Mouse (Mus musculus) forebrain, embryonic 12.5 days (tissue): ENCODE results near the gene Rab12. TPM values are rescaled to one million over a fixed set of nuclear protein-coding genes. Genes with fewer than 3 reads are reported as not detected.
"Not testable (repeated sequence)": the region's sequence is repeated elsewhere in the genome, so short reads cannot be mapped to it uniquely, and the experiment has no call there.

ENCODE experiments used
- ATAC-seq: fragments of 200-750 bp; cut with Nextera tagmentation; 2 replicates; pipeline ENCODE4 v1.8.0; 2017; ENCODE audit warnings: moderate TSS enrichment; ENCODE audit not compliant: low FRiP score
- H3K27ac ChIP-seq: fragments of 300-500 bp; sonication (generic); 2 replicates; pipeline ENCODE4 v1.5.1; 2016; ENCODE audit warnings: mild to moderate bottlenecking
- H3K27me3 ChIP-seq: fragments of 300-500 bp; sonication (generic); 2 replicates; pipeline ENCODE4 v1.6.1; 2016; ENCODE audit warnings: mild to moderate bottlenecking
- H3K36me3 ChIP-seq: fragments of 300-500 bp; sonication (generic); replicated peaks from 2 replicates; pipeline ENCODE4 v1.6.1; 2016; ENCODE audit warnings: mild to moderate bottlenecking
- H3K4me1 ChIP-seq: fragments of 300-500 bp; sonication (generic); 2 replicates; pipeline ENCODE4 v1.6.1; 2016
- H3K4me2 ChIP-seq: fragments of 300-500 bp; sonication (generic); 2 replicates; pipeline ENCODE4 v1.6.1; 2016; ENCODE audit warnings: mild to moderate bottlenecking, moderate library complexity
- H3K4me3 ChIP-seq: fragments of 300-500 bp; sonication (generic); replicated peaks from 2 replicates; pipeline ENCODE4 v1.5.1; 2016; ENCODE audit warnings: mild to moderate bottlenecking
- H3K9ac ChIP-seq: fragments of 300-500 bp; sonication (generic); 2 replicates; pipeline ENCODE4 v1.6.1; 2016; ENCODE audit warnings: mild to moderate bottlenecking
- H3K9me3 ChIP-seq: fragments of 300-500 bp; sonication (generic); 2 replicates; pipeline ENCODE4 v1.6.1; 2016
- WGBS: fragments of 180-500 bp; shearing (Covaris S2); methylation state at CpG from one replicate; pipeline ENCODE4 v1.1.7; 2016; 5-methylcytosine and 5-hydroxymethylcytosine counted together
- polyA plus RNA-seq: library from polyadenylated mRNA; unstranded; fragments of >200 nt; fragmentation: Nextera tagmentation; extraction: Ambion mirVana; gene quantifications from 2 replicates; pipeline ENCODE4 v1.2.1, GENCODE M21; 2016

The Rab12 gene
- polyA plus RNA-seq, result 51.6 and 56.5 TPM in 2 replicates

GRCm38 (mm10) chr17:66519554-66520553 is at the start of gene Rab12:
Gene Rab12 (minus strand): TSS chr17:66519729.
- 11% methylated on average over 60 of the region's 71 CpGs for WGBS
- peak within 1 kb of the TSS; percentile 36; the same call in 1 of the 2 replicates for H3K27ac ChIP-seq
- peak within 1 kb of the TSS; percentile 98 for H3K4me3 ChIP-seq
- H3K4me2 ChIP-seq, result peak within 1 kb of the TSS; percentile 72
- 0 out of 2 replicates have a peak, but pooled peaks cover 3% of the 10 kb centered on the region for H3K27me3 ChIP-seq
- ATAC-seq, result peak; percentile 96
- peak within 1 kb of the TSS; percentile 96 for H3K9ac ChIP-seq
- 0 out of 2 replicates have a peak, but pooled peaks cover 4% of the 10 kb centered on the region for H3K36me3 ChIP-seq
- peaks cover 23% of the 10 kb centered on the region for H3K4me1 ChIP-seq
- H3K9me3 ChIP-seq, result no peaks in the 10 kb centered on the region

GRCm38 (mm10) chr17:66564213-66564612 is 44.7 kb upstream of the Rab12 start:
- WGBS, result 80% methylated on average over 7 of the region's 7 CpGs
- H3K27me3 ChIP-seq, result no peaks in the 10 kb centered on the region
- no peak overlapping the region for H3K4me3 ChIP-seq
- no peak overlapping the region for H3K9ac ChIP-seq
- H3K4me1 ChIP-seq, result no peaks in the 10 kb centered on the region
- H3K9me3 ChIP-seq, result no peaks in the 10 kb centered on the region
- no peak overlapping the region for H3K4me2 ChIP-seq
- ATAC-seq, result no peak
- no peak overlapping the region for H3K27ac ChIP-seq
- no peaks in the 10 kb centered on the region for H3K36me3 ChIP-seq

DNA sequence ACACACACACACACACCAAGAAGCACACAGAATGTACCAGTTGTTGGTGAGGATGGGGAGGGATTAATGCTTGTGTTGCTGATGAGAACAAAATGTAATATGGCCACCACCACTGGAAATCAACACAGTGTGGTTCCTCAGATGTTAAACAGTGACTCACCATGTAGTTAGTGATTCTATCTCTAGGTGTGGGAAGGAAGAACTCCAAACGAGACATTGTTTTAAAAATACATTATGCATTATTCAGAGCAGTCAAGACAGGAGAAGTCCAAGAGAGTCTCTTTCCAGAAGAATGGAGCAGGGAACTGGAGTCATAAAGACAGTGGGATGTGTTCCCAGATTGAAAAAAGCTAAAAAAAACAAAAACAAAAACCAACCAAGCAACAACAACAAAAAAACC is 44.0 kb upstream of the Rab12 start:
- 83% methylated on average over 1 of the region's 1 CpGs for WGBS
- Histone ChIP-seq H3K27me3 (no peaks in the 10 kb centered on the region), H3K36me3 (no peaks in the 10 kb centered on the region), H3K9ac (no peak overlapping the region), H3K27ac (no peak overlapping the region), H3K4me2 (no peak overlapping the region), H3K9me3 (no peaks in the 10 kb centered on the region), H3K4me3 (no peak overlapping the region), H3K4me1 (no peaks in the 10 kb centered on the region)
- no peak for ATAC-seq

DNA sequence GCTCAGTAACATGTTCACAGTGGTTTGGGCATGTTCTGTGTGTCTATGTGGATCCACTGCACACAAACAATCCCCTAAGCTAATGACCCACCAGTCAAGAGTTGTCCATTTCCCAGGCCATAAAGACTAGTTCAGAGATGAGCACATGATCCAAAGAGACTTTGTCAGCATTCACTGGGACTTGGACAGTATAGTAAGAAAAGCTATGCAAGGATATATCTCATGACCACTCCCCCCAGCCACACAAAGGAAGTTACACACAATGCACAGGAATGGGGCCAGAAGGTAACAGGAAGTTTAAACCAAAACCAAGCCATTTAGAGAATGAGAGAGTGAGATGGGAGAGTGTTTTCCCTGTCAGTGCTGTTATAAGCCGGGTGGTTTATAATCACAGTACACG is 41.9 kb upstream of the Rab12 start:
- H3K27ac ChIP-seq, result no peak overlapping the region
- no peaks in the 10 kb centered on the region for H3K4me1 ChIP-seq
- no peaks in the 10 kb centered on the region for H3K9me3 ChIP-seq
- H3K4me3 ChIP-seq, result no peak overlapping the region
- no peak overlapping the region for H3K9ac ChIP-seq
- WGBS, result 91% methylated on average over 2 of the region's 2 CpGs
- ATAC-seq, result no peak
- no peak overlapping the region for H3K4me2 ChIP-seq
- no peaks in the 10 kb centered on the region for H3K36me3 ChIP-seq
- H3K27me3 ChIP-seq, result no peaks in the 10 kb centered on the region

DNA sequence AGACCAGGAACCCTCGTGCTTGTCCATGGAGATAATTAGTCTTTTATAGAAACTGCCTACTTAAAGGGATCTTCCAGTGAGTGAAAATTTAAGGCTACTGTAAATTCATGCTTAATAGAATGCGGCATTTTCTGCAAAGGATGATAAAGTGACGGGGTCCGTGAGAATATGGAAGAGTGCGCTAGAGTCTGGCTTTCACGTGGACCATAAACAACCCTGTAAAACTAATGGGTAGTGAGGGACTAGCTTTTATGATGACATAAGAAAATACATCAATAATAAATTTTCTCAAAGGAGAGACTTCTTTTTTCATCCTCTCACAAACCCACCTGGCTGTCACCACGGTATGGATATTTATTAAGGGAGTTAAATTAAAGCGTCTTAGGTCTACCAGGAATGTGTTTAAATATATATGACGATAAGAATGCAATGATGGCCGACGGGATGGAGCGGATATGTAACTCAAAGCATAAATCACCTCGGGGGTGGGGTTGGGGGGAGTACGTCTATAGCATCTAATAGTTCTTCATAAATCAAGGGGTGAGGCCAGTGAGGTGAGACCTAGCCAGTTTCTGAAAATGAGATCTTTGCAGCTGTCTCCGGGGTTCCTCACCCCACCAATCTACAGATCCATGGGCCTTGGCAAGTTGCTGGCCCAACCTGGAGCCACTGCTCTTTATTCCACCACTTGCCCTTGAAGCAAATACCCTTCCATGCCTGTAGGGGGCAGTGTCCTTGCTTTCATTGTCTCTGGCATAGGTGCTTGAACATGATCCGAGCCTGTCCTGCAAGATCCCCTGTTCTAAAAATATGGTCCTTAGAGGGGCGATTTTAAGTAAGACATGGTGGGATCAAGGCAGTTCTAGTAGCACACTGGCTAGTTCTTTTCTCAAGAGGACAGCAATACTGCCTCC is 39.1 kb upstream of the Rab12 start:
- H3K4me3 ChIP-seq, result no peak overlapping the region
- H3K4me1 ChIP-seq, result no peaks in the 10 kb centered on the region
- no peak overlapping the region for H3K9ac ChIP-seq
- no peak overlapping the region for H3K4me2 ChIP-seq
- H3K36me3 ChIP-seq, result no peaks in the 10 kb centered on the region
- no peak for ATAC-seq
- 90% methylated on average over 17 of the region's 17 CpGs for WGBS
- H3K27ac ChIP-seq, result no peak overlapping the region
- H3K9me3 ChIP-seq, result no peaks in the 10 kb centered on the region
- no peaks in the 10 kb centered on the region for H3K27me3 ChIP-seq

- 84% methylated on average over 4 of the region's 4 CpGs for WGBS
- Histone ChIP-seq H3K36me3 (no peaks in the 10 kb centered on the region), H3K4me2 (no peak overlapping the region), H3K4me1 (no peaks in the 10 kb centered on the region), H3K9ac (no peak overlapping the region), H3K27ac (no peak overlapping the region), H3K27me3 (no peaks in the 10 kb centered on the region), H3K9me3 (no peaks in the 10 kb centered on the region), H3K4me3 (no peak overlapping the region)
- ATAC-seq, result no peak
These were observed 33.2 kb upstream of the Rab12 start for GRCm38 (mm10) chr17:66552690-66553089.

GRCm38 (mm10) chr17:66550486-66550885 is 31.0 kb upstream of the Rab12 start:
- Histone ChIP-seq H3K36me3 (no peaks in the 10 kb centered on the region), H3K4me1 (no peaks in the 10 kb centered on the region), H3K4me3 (no peak overlapping the region), H3K9ac (no peak overlapping the region), H3K4me2 (no peak overlapping the region), H3K27ac (no peak overlapping the region), H3K27me3 (no peaks in the 10 kb centered on the region), H3K9me3 (no peaks in the 10 kb centered on the region)
- WGBS, result 94% methylated on average over 5 of the region's 5 CpGs
- no peak for ATAC-seq

- Histone ChIP-seq H3K4me1 (no peaks in the 10 kb centered on the region), H3K9ac (no peak overlapping the region), H3K36me3 (no peaks in the 10 kb centered on the region), H3K9me3 (0 out of 2 replicates have a peak, but pooled peaks cover 7% of the 10 kb centered on the region), H3K27me3 (no peaks in the 10 kb centered on the region), H3K4me3 (no peak overlapping the region), H3K27ac (no peak overlapping the region), H3K4me2 (no peak overlapping the region)
- ATAC-seq, result no peak
- 96% methylated on average over 1 of the region's 1 CpGs for WGBS
These were observed 12.8 kb upstream of the Rab12 start for GRCm38 (mm10) chr17:66532285-66532684.

DNA sequence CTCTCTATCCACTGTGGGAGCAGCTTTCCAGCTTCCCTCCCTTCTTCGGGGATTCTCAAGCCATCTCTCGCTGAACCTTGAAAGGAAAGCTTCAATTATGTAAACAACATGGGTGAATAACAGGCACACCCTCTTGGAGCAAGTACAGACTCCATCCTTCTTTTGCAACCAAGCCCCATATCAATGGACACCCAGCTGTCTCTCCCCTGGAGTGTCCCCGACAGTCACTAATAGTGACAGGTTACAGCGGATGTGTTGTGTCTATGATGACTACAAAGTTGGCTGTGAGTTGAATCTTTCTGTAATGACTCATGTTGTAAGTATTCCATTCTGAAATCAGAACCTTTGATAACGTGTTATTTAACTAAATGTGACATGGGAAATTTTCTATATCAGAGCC is 3.9 kb upstream of the Rab12 start:
- Histone ChIP-seq H3K4me3 (no peak overlapping the region), H3K27ac (no peak overlapping the region), H3K4me1 (peaks cover 9% of the 10 kb centered on the region), H3K9ac (no peak overlapping the region), H3K4me2 (no peak overlapping the region), H3K36me3 (no peaks in the 10 kb centered on the region), H3K27me3 (0 out of 2 replicates have a peak, but pooled peaks cover 3% of the 10 kb centered on the region), H3K9me3 (no peaks in the 10 kb centered on the region)
- no peak for ATAC-seq
- WGBS, result 84% methylated on average over 5 of the region's 5 CpGs

DNA sequence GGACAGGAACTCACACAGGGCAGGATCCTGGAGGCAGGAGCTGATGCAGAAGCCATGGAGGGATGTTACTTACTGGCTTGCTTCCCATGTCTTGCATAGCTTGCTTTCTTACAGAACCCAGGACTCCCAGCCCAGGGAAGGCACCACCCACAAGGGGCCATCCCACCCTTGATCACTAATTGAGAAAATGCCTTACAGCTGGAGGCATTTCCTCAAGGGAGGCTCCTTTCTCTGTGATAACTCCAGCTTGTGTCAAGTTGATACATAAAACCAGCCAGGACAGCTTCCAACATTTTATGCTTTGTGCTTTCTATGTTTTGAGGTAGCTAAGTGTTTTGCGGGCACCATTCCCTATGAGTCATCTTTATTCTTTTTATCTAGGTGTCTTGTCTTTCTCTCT is 3.1 kb upstream of the Rab12 start:
- not testable (repeated sequence) for ATAC-seq, H3K27ac ChIP-seq, H3K36me3 ChIP-seq, H3K4me2 ChIP-seq, H3K4me3 ChIP-seq, H3K27me3 ChIP-seq, H3K9me3 ChIP-seq, H3K9ac ChIP-seq
- 90% methylated on average over 1 of the region's 1 CpGs for WGBS
- H3K4me1 ChIP-seq, result peaks cover 15% of the 10 kb centered on the region

DNA sequence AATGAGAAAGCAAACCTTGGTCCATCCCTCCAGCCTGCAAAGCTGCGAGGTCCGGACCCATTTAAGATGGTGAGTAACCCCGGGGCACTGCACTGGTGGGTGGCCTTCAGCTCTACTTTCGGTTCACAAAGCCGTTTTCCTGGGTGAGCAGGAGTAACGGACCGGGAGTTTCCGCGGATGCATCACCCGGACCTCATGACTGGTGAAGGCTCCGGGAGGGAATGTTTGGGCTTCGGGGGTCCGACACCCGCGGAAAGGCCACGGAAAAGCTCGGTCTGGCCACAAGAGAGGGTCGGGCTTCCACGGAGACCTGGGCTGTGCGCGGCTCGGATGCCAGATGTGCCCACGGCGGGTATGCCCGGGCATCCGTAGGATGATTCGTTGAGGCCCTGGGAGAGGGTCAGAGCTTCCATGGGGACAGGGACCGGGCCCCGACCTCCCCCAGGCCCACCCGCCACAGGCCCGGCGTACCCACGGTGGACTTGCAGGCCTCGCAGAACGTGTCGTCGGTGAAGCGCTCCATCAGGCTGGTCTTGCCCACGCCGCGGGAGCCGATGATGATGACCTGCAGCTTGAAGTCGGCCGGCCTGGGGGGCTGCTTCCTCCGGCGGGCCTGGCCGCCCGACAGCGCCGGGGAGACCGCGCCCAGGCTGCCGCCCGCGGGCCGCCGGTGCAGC is 514 bp downstream of the Rab12 start:
- Histone ChIP-seq H3K36me3 (0 out of 2 replicates have a peak, but pooled peaks cover 4% of the 10 kb centered on the region), H3K9me3 (no peaks in the 10 kb centered on the region), H3K27ac (peak overlapping the region; percentile 36; the same call in 1 of the 2 replicates), H3K27me3 (0 out of 2 replicates have a peak, but pooled peaks cover 3% of the 10 kb centered on the region), H3K4me3 (peak overlapping the region; percentile 98), H3K4me2 (peak overlapping the region; percentile 72), H3K9ac (peak overlapping the region; percentile 96), H3K4me1 (peaks cover 23% of the 10 kb centered on the region)
- peak; percentile 72 for ATAC-seq
- WGBS, result under 1% methylated on average over 55 of the region's 57 CpGs
